Mouse (Mus musculus) myocyte (in vitro differentiated cells): ENCODE measurements around the gene Slc23a2.
A peak's percentile ranks its signal among the peaks of the same experiment; 100 is the strongest.

Source experiments
- CEBPB ChIP-seq: IDR thresholded peaks from 2 replicates; pipeline ENCODE4 v1.6.1; 2011; ENCODE audit warnings: mild to moderate bottlenecking, moderate library complexity; ENCODE audit not compliant: poor library complexity, insufficient read depth, severe bottlenecking
- E2F4 ChIP-seq: IDR thresholded peaks from one replicate; pipeline ENCODE4 v1.6.1; 2011; ENCODE audit warnings: mild to moderate bottlenecking, control low read depth, moderate library complexity; ENCODE audit not compliant: insufficient read depth
- MAX ChIP-seq: IDR thresholded peaks from one replicate; pipeline ENCODE4 v1.6.1; 2011; ENCODE audit warnings: low read depth, mild to moderate bottlenecking, control low read depth
- MYOD1 ChIP-seq, 3 experiments: IDR thresholded peaks; one replicate each; pipeline ENCODE4 v1.6.1; 2011; ENCODE audit warnings: control low read depth in 2 of 3, low read depth in 2 of 3, mild to moderate bottlenecking in 2 of 3, moderate library complexity in 1 of 3; ENCODE audit not compliant: insufficient read length in 2 of 3, control insufficient read depth in 1 of 3
- MYOG ChIP-seq, 3 experiments: IDR thresholded peaks; one replicate each; pipeline ENCODE4 v1.6.1; 2011; ENCODE audit warnings: control low read depth in 2 of 3, low read depth in 2 of 3, mild to moderate bottlenecking in 2 of 3; ENCODE audit not compliant: insufficient read length in 2 of 3, control insufficient read depth in 1 of 3, insufficient read depth in 1 of 3
- POLR2A ChIP-seq: IDR thresholded peaks from one replicate; pipeline ENCODE4 v1.6.1; 2011; ENCODE audit warnings: low read depth, mild to moderate bottlenecking, control low read depth, moderate library complexity; ENCODE audit not compliant: insufficient read length
- POLR2AphosphoS2 ChIP-seq: IDR thresholded peaks from one replicate; pipeline ENCODE4 v1.6.1; 2011; ENCODE audit warnings: low read depth, control low read depth; ENCODE audit not compliant: insufficient read length
- SRF ChIP-seq: IDR thresholded peaks from one replicate; pipeline ENCODE4 v1.6.1; 2011; ENCODE audit warnings: low read depth; ENCODE audit not compliant: control insufficient read depth, insufficient read length
- TCF12 ChIP-seq: IDR thresholded peaks from one replicate; pipeline ENCODE4 v1.6.1; 2011; ENCODE audit warnings: mild to moderate bottlenecking, control low read depth; ENCODE audit not compliant: poor library complexity, insufficient read depth, severe bottlenecking
- TCF3 ChIP-seq: IDR thresholded peaks from one replicate; pipeline ENCODE4 v1.6.1; 2011; ENCODE audit warnings: low read depth, control low read depth; ENCODE audit not compliant: insufficient read length
- USF1 ChIP-seq: IDR thresholded peaks from one replicate; pipeline ENCODE4 v1.6.1; 2011; ENCODE audit warnings: low read depth, mild to moderate bottlenecking, control low read depth, moderate library complexity

GRCm38 (mm10) chr2:132017611-132018010 is 127.3 kb downstream of the Slc23a2 start:
- TF ChIP-seq TCF3 (no peak), POLR2A (no peak), CEBPB (no peak), SRF (no peak), MAX (no peak), POLR2AphosphoS2 (no peak), MYOD1 (IDR thresholded peaks at IDR 0.05; ENCODE audit: control insufficient read depth in 1 of 3, insufficient read length in 2 of 3, low read depth in 2 of 3) (peak; percentile 19 to 79 (median 48)), MYOG (IDR thresholded peaks at IDR 0.05; ENCODE audit: control insufficient read depth in 1 of 3, insufficient read depth in 1 of 3, insufficient read length in 2 of 3, low read depth in 2 of 3) (peak in 2 of 3 experiments; percentile 76 to 81), TCF12 (no peak), E2F4 (no peak), USF1 (no peak)
